Mouse (Mus musculus): ENCODE measurements around the gene Nup133. TPM values are rescaled to one million over a fixed set of nuclear protein-coding genes. Genes with fewer than 3 reads are reported as not detected.

Nup133 gene
- polyA plus RNA-seq, 1 experiment from 2014 or later: 63.0 TPM

GRCm38 (mm10) chr8:123902653-123903052 lies 46.4 kb downstream of the Nup133 start:
- no peak overlapping the region for H3K9ac ChIP-seq (replicated peaks; ENCODE audit: low read length)
- H3K27me3 ChIP-seq (ENCODE audit: control insufficient read depth, insufficient read depth, low read length): no peaks in the 10 kb centered on the region
- peaks cover 17% of the 10 kb centered on the region for H3K36me3 ChIP-seq (replicated peaks; ENCODE audit: control insufficient read depth, insufficient read depth, low read depth, low read length)
- no peaks in the 10 kb centered on the region for H3K9me3 ChIP-seq (replicated peaks; ENCODE audit: control insufficient read depth, low read length)
- H3K4me1 ChIP-seq (ENCODE audit: control insufficient read depth, insufficient read depth, low read length): no peaks in the 10 kb centered on the region
- no peak overlapping the region for H3K4me2 ChIP-seq (ENCODE audit: low read depth, low read length)
- no peak for ATAC-seq (replicated peaks; ENCODE audit: insufficient number of reproducible peaks, low FRiP score, low TSS enrichment, low read depth)
- WGBS: 87% methylated on average over 7 of the region's 7 CpGs
- no peak for DNase-seq (ENCODE audit: low spot score)
- no peak overlapping the region for H3K4me3 ChIP-seq (ENCODE audit: low read depth, low read length)
- H3K27ac ChIP-seq (replicated peaks; ENCODE audit: low read depth, low read length): no peak overlapping the region

GRCm38 (mm10) chr8:123899366-123899765 lies 49.7 kb downstream of the Nup133 start:
- 90% methylated on average over 7 of the region's 7 CpGs for WGBS

GRCm38 (mm10) chr8:123898576-123898975 lies 50.5 kb downstream of the Nup133 start:
- DNase-seq (ENCODE audit: low spot score): no peak
- Histone ChIP-seq H3K4me2 (ENCODE audit: low read depth, low read length) (no peak overlapping the region), H3K36me3 (replicated peaks; ENCODE audit: control insufficient read depth, insufficient read depth, low read depth, low read length) (peaks cover 12% of the 10 kb centered on the region), H3K4me1 (ENCODE audit: control insufficient read depth, insufficient read depth, low read length) (no peaks in the 10 kb centered on the region), H3K27ac (replicated peaks; ENCODE audit: low read depth, low read length) (no peak overlapping the region), H3K9me3 (replicated peaks; ENCODE audit: control insufficient read depth, low read length) (no peaks in the 10 kb centered on the region), H3K4me3 (ENCODE audit: low read depth, low read length) (no peak overlapping the region), H3K9ac (replicated peaks; ENCODE audit: low read length) (no peak overlapping the region), H3K27me3 (ENCODE audit: control insufficient read depth, insufficient read depth, low read length) (peaks cover 21% of the 10 kb centered on the region)
- no peak for ATAC-seq (replicated peaks; ENCODE audit: insufficient number of reproducible peaks, low FRiP score, low TSS enrichment, low read depth)
- WGBS: 89% methylated on average over 5 of the region's 5 CpGs

More at GRCm38 (mm10) chr8:123899366-123899765, 49.7 kb downstream of the Nup133 start:
- Histone ChIP-seq H3K9me3 (replicated peaks; ENCODE audit: control insufficient read depth, low read length) (no peaks in the 10 kb centered on the region), H3K4me3 (ENCODE audit: low read depth, low read length) (no peak overlapping the region), H3K9ac (replicated peaks; ENCODE audit: low read length) (no peak overlapping the region), H3K4me2 (ENCODE audit: low read depth, low read length) (no peak overlapping the region), H3K27ac (replicated peaks; ENCODE audit: low read depth, low read length) (no peak overlapping the region), H3K36me3 (replicated peaks; ENCODE audit: control insufficient read depth, insufficient read depth, low read depth, low read length) (peaks cover 12% of the 10 kb centered on the region), H3K27me3 (ENCODE audit: control insufficient read depth, insufficient read depth, low read length) (peaks cover 15% of the 10 kb centered on the region), H3K4me1 (ENCODE audit: control insufficient read depth, insufficient read depth, low read length) (no peaks in the 10 kb centered on the region)
- no peak for DNase-seq (ENCODE audit: low spot score)
- no peak for ATAC-seq (replicated peaks; ENCODE audit: insufficient number of reproducible peaks, low FRiP score, low TSS enrichment, low read depth)

GRCm38 (mm10) chr8:123896774-123897173 lies 52.3 kb downstream of the Nup133 start:
- no peak overlapping the region for H3K27ac ChIP-seq (replicated peaks; ENCODE audit: low read depth, low read length)
- no peak overlapping the region for H3K4me3 ChIP-seq (ENCODE audit: low read depth, low read length)
- H3K36me3 ChIP-seq (replicated peaks; ENCODE audit: control insufficient read depth, insufficient read depth, low read depth, low read length): peaks cover under 1% of the 10 kb centered on the region; the same call in 1 of the 2 replicates
- H3K4me2 ChIP-seq (ENCODE audit: low read depth, low read length): no peak overlapping the region
- no peak for DNase-seq (ENCODE audit: low spot score)
- no peak overlapping the region for H3K9ac ChIP-seq (replicated peaks; ENCODE audit: low read length)
- peaks cover 39% of the 10 kb centered on the region for H3K27me3 ChIP-seq (ENCODE audit: control insufficient read depth, insufficient read depth, low read length)
- ATAC-seq (replicated peaks; ENCODE audit: insufficient number of reproducible peaks, low FRiP score, low TSS enrichment, low read depth): no peak
- WGBS: 57% methylated on average over 10 of the region's 10 CpGs
- peaks cover 5% of the 10 kb centered on the region; the same call in 1 of the 2 replicates for H3K4me1 ChIP-seq (ENCODE audit: control insufficient read depth, insufficient read depth, low read length)
- H3K9me3 ChIP-seq (replicated peaks; ENCODE audit: control insufficient read depth, low read length): no peaks in the 10 kb centered on the region

- no peak for ATAC-seq (replicated peaks; ENCODE audit: insufficient number of reproducible peaks, low FRiP score, low TSS enrichment, low read depth)
Measured at GRCm38 (mm10) chr8:123896366-123896761, 52.7 kb downstream of the Nup133 start.

GRCm38 (mm10) chr8:123895680-123896365 lies 53.2 kb downstream of the Nup133 start:
- WGBS: 77% methylated on average over 9 of the region's 9 CpGs

More at GRCm38 (mm10) chr8:123896366-123896761, 52.7 kb downstream of the Nup133 start:
- no peak overlapping the region for H3K4me3 ChIP-seq (ENCODE audit: low read depth, low read length)
- no peak overlapping the region for H3K4me2 ChIP-seq (ENCODE audit: low read depth, low read length)
- H3K4me1 ChIP-seq (ENCODE audit: control insufficient read depth, insufficient read depth, low read length): peaks cover 5% of the 10 kb centered on the region; the same call in 1 of the 2 replicates
- H3K9me3 ChIP-seq (replicated peaks; ENCODE audit: control insufficient read depth, low read length): no peaks in the 10 kb centered on the region
- no peak overlapping the region for H3K9ac ChIP-seq (replicated peaks; ENCODE audit: low read length)
- no peaks in the 10 kb centered on the region; the same call in 1 of the 2 replicates for H3K36me3 ChIP-seq (replicated peaks; ENCODE audit: control insufficient read depth, insufficient read depth, low read depth, low read length)
- no peak for DNase-seq (ENCODE audit: low spot score)
- WGBS: 63% methylated on average over 14 of the region's 14 CpGs
- H3K27ac ChIP-seq (replicated peaks; ENCODE audit: low read depth, low read length): no peak overlapping the region
- peaks cover 42% of the 10 kb centered on the region for H3K27me3 ChIP-seq (ENCODE audit: control insufficient read depth, insufficient read depth, low read length)

GRCm38 (mm10) chr8:123895230-123895629 lies 53.8 kb downstream of the Nup133 start:
- 75% methylated on average over 4 of the region's 4 CpGs for WGBS
- H3K9me3 ChIP-seq (replicated peaks; ENCODE audit: control insufficient read depth, low read length): no peaks in the 10 kb centered on the region
- H3K9ac ChIP-seq (replicated peaks; ENCODE audit: low read length): no peak overlapping the region
- H3K4me2 ChIP-seq (ENCODE audit: low read depth, low read length): no peak overlapping the region
- DNase-seq (ENCODE audit: low spot score) (no peak), ATAC-seq (replicated peaks; ENCODE audit: insufficient number of reproducible peaks, low FRiP score, low TSS enrichment, low read depth) (no peak)
- peaks cover 46% of the 10 kb centered on the region for H3K27me3 ChIP-seq (ENCODE audit: control insufficient read depth, insufficient read depth, low read length)
- H3K27ac ChIP-seq (replicated peaks; ENCODE audit: low read depth, low read length): no peak overlapping the region
- H3K4me3 ChIP-seq (ENCODE audit: low read depth, low read length): no peak overlapping the region
- no peaks in the 10 kb centered on the region; the same call in 1 of the 2 replicates for H3K36me3 ChIP-seq (replicated peaks; ENCODE audit: control insufficient read depth, insufficient read depth, low read depth, low read length)
- H3K4me1 ChIP-seq (ENCODE audit: control insufficient read depth, insufficient read depth, low read length): peaks cover 5% of the 10 kb centered on the region; the same call in 1 of the 2 replicates

More at GRCm38 (mm10) chr8:123895680-123896365, 53.2 kb downstream of the Nup133 start:
- no peak overlapping the region for H3K9ac ChIP-seq (replicated peaks; ENCODE audit: low read length)
- DNase-seq (ENCODE audit: low spot score): no peak
- no peak overlapping the region for H3K4me3 ChIP-seq (ENCODE audit: low read depth, low read length)
- no peak overlapping the region for H3K4me2 ChIP-seq (ENCODE audit: low read depth, low read length)
- peaks cover 5% of the 10 kb centered on the region; the same call in 1 of the 2 replicates for H3K4me1 ChIP-seq (ENCODE audit: control insufficient read depth, insufficient read depth, low read length)
- H3K27me3 ChIP-seq (ENCODE audit: control insufficient read depth, insufficient read depth, low read length): peaks cover 46% of the 10 kb centered on the region
- ATAC-seq (replicated peaks; ENCODE audit: insufficient number of reproducible peaks, low FRiP score, low TSS enrichment, low read depth): no peak
- no peak overlapping the region for H3K27ac ChIP-seq (replicated peaks; ENCODE audit: low read depth, low read length)
- H3K36me3 ChIP-seq (replicated peaks; ENCODE audit: control insufficient read depth, insufficient read depth, low read depth, low read length): no peaks in the 10 kb centered on the region; the same call in 1 of the 2 replicates
- no peaks in the 10 kb centered on the region for H3K9me3 ChIP-seq (replicated peaks; ENCODE audit: control insufficient read depth, low read length)

- H3K9ac ChIP-seq (replicated peaks; ENCODE audit: low read length): no peak within 1 kb of the TSS
- H3K4me3 ChIP-seq (ENCODE audit: low read depth, low read length): no peak within 1 kb of the TSS
- WGBS: 22% methylated on average over 15 of the region's 15 CpGs
- no peaks in the 10 kb centered on the region for H3K36me3 ChIP-seq (replicated peaks; ENCODE audit: control insufficient read depth, insufficient read depth, low read depth, low read length)
- no peaks in the 10 kb centered on the region for H3K9me3 ChIP-seq (replicated peaks; ENCODE audit: control insufficient read depth, low read length)
- H3K4me2 ChIP-seq (ENCODE audit: low read depth, low read length): no peak within 1 kb of the TSS
- ATAC-seq (replicated peaks; ENCODE audit: insufficient number of reproducible peaks, low FRiP score, low TSS enrichment, low read depth): no peak
- no peak for DNase-seq (ENCODE audit: low spot score)
- H3K4me1 ChIP-seq (ENCODE audit: control insufficient read depth, insufficient read depth, low read length): peaks cover 5% of the 10 kb centered on the region; the same call in 1 of the 2 replicates
- no peak within 1 kb of the TSS for H3K27ac ChIP-seq (replicated peaks; ENCODE audit: low read depth, low read length)
- H3K27me3 ChIP-seq (ENCODE audit: control insufficient read depth, insufficient read depth, low read length): peaks cover 46% of the 10 kb centered on the region
Measured at GRCm38 (mm10) chr8:123894502-123895097, 54.5 kb downstream of the Nup133 start, which contains the start of gene Acta1. Acta1 (minus strand) TSS chr8:123894751.

Measured in embryonic facial prominence, embryonic 11.5 days (tissue).